Mouse (Mus musculus) E14TG2a.4 (cell line): ENCODE results near the gene Gpr37l1.

ENCODE experiments used
- CTCF ChIP-seq: conservative IDR thresholded peaks from 2 replicates; pipeline ENCODE4 v1.5.1; 2014; ENCODE audit warnings: low read length
- NANOG ChIP-seq: IDR thresholded peaks from 2 replicates; pipeline ENCODE4 v1.6.1; 2014; ENCODE audit warnings: borderline replicate concordance, low read length, mixed read lengths

DNA sequence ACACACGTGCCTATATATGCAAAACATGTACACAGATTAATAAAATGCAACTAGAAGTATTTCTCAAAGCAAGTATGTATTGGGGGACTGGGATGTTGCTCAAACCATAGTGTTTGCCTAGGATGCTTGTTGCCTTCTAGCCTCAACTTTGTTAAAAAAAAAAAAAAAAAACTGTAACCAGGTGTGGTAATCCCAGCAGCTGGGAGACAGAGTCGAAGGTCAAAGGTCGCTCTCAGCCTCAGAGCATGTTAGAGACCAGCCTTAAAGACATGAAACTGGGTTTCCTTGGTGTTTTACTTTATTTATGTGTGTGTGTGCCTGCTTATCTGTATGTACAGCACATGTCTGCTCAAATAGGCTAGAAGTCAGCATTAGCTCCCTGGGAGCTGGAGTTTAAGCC, 7.7 kb upstream of the Gpr37l1 start:
- TF ChIP-seq CTCF: no peak
- no peak for TF ChIP-seq NANOG
